Mouse (Mus musculus) testis, adult 2 months (tissue): ENCODE results near the gene Gm5592. TPM values are rescaled to one million over a fixed set of nuclear protein-coding genes. Genes with fewer than 3 reads are reported as not detected.
"Not testable (repeated sequence)": the region's sequence is repeated elsewhere in the genome, so short reads cannot be mapped to it uniquely, and the experiment has no call there.

Source experiments
- H3K27ac ChIP-seq: fragments of 200-500 bp; 2 replicates; pipeline ENCODE4 v1.5.1; 2012; ENCODE audit warnings: low read depth, low read length; ENCODE audit not compliant: control insufficient read depth, insufficient read depth
- H3K27me3 ChIP-seq: fragments of 200-500 bp; 2 replicates; pipeline ENCODE4 v1.6.1; 2012; ENCODE audit warnings: mild to moderate bottlenecking, low read length, moderate library complexity; ENCODE audit not compliant: control insufficient read depth, insufficient read depth
- H3K36me3 ChIP-seq: fragments of 200-500 bp; 2 replicates; pipeline ENCODE4 v1.6.1; 2012; ENCODE audit warnings: mild to moderate bottlenecking, low read length; ENCODE audit not compliant: control insufficient read depth, insufficient read depth
- H3K4me1 ChIP-seq: fragments of 200-500 bp; 2 replicates; pipeline ENCODE4 v1.6.1; 2012; ENCODE audit warnings: low read length; ENCODE audit not compliant: control insufficient read depth, insufficient read depth
- H3K4me3 ChIP-seq: fragments of 200-500 bp; 2 replicates; pipeline ENCODE4 v1.5.1; 2012; ENCODE audit warnings: low read depth, mild to moderate bottlenecking, low read length, moderate library complexity, mixed read lengths; ENCODE audit not compliant: control insufficient read depth
- CTCF ChIP-seq: fragments of 200-500 bp; IDR thresholded peaks from 2 replicates; pipeline ENCODE4 v1.5.1; 2012; ENCODE audit warnings: low read depth, mild to moderate bottlenecking, inconsistent platforms, low read length, moderate library complexity; ENCODE audit not compliant: control insufficient read depth, insufficient read depth, insufficient replicate concordance
- POLR2A ChIP-seq: fragments of 200-500 bp; IDR thresholded peaks from 2 replicates; pipeline ENCODE4 v1.6.1; 2012; ENCODE audit warnings: low read depth, mild to moderate bottlenecking, inconsistent platforms, low read length, moderate library complexity; ENCODE audit not compliant: control insufficient read depth
- polyA plus RNA-seq: library from polyadenylated mRNA; depleted of rRNA; stranded (reverse); fragments of >200 nt; gene quantifications from 2 replicates; pipeline ENCODE4 v1.2.3, GENCODE M21; 2012; rRNA removed

The Gm5592 gene
- polyA plus RNA-seq, result 3.3 and 5.8 TPM in 2 replicates

DNA sequence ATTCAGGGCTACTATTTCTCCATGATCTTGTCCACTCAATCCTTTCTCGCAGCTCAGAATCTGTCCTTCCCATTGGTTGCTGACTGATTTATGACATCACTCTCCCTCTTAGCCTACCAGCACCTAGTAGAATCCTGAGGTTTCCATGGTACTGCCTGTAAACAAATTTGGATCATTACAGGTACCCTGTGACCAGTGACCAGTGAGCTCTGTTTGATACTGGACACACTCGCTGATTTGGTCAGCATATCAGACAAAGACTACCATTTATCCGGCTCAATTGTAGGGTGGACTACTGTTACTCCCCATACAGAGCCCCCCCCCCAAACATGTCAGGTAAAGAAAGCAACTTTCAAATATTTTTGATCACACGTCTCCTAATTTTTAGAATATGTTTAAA, at the start of gene Gm5592:
Gene Gm5592 (plus strand): TSS at position 301 of the 400 bp plus-strand sequence.
- not testable (repeated sequence) for H3K27ac ChIP-seq, H3K27me3 ChIP-seq, H3K36me3 ChIP-seq, H3K4me1 ChIP-seq
- peak within 1 kb of the TSS; percentile 51; the same call in 1 of the 2 replicates for H3K4me3 ChIP-seq

- not testable (repeated sequence) for H3K27me3 ChIP-seq, H3K4me3 ChIP-seq, H3K36me3 ChIP-seq, H3K27ac ChIP-seq, H3K4me1 ChIP-seq
Measured at GRCm38 (mm10) chr7:41155806-41156205, 2.2 kb downstream of the Gm5592 start.

DNA sequence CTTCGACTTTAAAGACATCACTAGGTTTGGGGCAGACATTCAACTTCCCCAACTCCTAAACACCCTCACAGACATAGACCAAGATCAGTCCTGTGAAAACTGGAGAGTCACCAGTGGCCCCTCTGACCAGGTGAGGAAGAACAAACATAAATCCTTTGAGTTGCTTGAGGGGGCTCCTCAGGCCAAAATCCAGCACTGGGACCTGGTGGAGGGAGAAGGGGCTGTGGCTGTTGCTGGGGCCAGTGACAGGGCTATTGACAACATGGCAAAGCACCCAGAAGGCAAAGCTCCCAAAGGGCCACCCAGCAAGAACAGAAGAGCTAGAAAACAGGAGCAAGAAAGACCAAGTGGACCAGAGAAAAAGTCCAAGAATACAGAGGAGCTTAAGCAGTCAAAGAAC, 4.2 kb downstream of the Gm5592 start:
- not testable (repeated sequence) for H3K4me1 ChIP-seq, H3K27me3 ChIP-seq, H3K36me3 ChIP-seq, H3K27ac ChIP-seq, H3K4me3 ChIP-seq

DNA sequence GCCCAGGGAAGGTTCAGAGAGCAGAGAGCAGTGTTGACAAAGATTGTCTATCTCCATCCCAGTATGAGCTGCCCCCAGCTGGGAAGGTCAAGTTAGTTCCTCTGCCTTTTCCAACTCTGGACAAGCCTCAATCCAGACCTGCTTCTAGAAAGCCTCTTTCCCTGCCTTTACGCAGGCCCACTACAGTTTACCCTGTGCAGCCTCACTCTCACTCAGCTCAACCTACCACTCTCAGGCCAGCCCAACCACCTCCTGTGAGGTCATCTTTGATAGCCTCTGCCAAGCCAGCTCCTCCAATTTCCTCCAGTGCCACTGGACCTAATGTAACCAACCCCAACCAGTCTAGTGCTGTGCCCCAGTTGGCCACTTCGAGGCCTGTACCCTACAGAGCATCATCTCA, 4.9 kb downstream of the Gm5592 start:
- not testable (repeated sequence) for H3K36me3 ChIP-seq, H3K4me3 ChIP-seq, H3K4me1 ChIP-seq, H3K27me3 ChIP-seq, H3K27ac ChIP-seq

DNA sequence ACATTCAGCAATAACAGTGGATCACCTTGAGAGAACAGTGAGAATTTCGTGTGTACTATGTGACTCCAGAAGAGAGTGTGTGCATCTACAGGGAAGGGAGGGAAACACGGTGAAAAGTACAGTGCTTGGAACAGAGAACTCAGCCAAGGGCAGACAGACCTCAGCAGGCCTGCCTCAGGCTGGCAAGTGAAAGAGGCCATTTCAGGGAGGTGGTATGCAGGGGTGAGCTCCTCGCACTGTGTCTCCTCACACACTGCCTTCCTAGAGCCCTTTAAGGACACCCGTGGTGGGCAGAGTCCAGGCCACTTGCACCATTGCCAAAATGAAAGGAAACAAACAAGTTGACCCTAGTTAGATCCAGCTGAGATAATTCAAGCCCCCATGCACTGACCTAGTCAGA, 40.0 kb downstream of the Gm5592 start:
- Histone ChIP-seq H3K4me1 (no peaks in the 10 kb centered on the region), H3K27me3 (no peaks in the 10 kb centered on the region), H3K4me3 (no peak overlapping the region), H3K36me3 (no peaks in the 10 kb centered on the region), H3K27ac (no peak overlapping the region)
- TF ChIP-seq CTCF (no peak), POLR2A (no peak)

Other genes with a start within 250 kb of the Gm5592 start
- gene 4930433I11Rik, start 166.3 kb upstream of the Gm5592 start, polyA plus RNA-seq, result 14.0 and 16.5 TPM in 2 replicates
- gene Gm4884, start 121.1 kb upstream of the Gm5592 start, polyA plus RNA-seq, result 5.7 and 8.4 TPM in 2 replicates
- 16.5 and 19.3 TPM in 2 replicates for gene AI987944, start 239.5 kb downstream of the Gm5592 start, polyA plus RNA-seq